Mouse (Mus musculus): Measurements from ENCODE around the gene 1110065P20Rik. TPM values are rescaled to one million over a fixed set of nuclear protein-coding genes. Genes with fewer than 3 reads are reported as not detected.

1110065P20Rik gene
- 10 to 100 TPM; 21.6 to 26.9 TPM for total RNA-seq (2023)

DNA sequence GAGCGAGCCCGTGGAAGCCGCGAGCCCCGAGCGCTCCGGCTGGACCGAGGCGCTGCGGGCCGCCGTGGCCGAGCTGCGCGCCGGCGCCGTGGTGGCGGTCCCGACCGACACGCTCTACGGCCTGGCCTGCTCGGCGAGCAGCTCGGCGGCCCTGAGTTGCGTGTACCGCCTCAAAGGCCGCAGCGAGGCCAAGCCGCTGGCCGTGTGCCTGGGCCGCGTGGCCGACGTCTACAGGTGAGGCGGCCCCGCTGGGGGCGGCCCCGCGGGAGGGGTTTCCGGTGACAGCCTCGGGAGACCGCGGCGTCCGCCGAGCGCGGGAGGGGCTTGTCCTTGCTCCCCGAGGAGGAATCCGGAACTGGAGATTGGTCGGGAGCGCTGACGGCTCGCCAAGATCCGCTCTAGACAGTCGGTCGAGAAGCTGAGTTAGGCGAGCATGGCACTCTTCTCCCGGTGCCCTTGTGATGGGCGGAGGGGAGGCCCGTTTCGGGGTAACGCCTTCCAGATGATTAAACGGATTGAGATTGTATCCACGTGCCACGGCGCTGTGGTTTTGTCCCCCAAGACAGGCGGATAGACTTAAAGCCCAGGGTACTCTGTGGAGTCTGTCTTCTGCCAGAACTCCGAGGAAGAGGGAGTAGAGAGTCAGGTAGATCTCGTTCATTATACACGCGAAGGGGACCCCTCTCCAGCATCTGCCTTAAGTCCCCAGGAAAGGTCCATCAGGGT lies at the start of gene 1110065P20Rik:
1110065P20Rik (minus strand) TSS at position 264 of the 726 bp plus-strand sequence.

GRCm38 (mm10) chr4:124880599-124880998 lies 29.6 kb upstream of the 1110065P20Rik start, which contains the start of gene Epha10:
Epha10 (plus strand) TSS chr4:124880899.

DNA sequence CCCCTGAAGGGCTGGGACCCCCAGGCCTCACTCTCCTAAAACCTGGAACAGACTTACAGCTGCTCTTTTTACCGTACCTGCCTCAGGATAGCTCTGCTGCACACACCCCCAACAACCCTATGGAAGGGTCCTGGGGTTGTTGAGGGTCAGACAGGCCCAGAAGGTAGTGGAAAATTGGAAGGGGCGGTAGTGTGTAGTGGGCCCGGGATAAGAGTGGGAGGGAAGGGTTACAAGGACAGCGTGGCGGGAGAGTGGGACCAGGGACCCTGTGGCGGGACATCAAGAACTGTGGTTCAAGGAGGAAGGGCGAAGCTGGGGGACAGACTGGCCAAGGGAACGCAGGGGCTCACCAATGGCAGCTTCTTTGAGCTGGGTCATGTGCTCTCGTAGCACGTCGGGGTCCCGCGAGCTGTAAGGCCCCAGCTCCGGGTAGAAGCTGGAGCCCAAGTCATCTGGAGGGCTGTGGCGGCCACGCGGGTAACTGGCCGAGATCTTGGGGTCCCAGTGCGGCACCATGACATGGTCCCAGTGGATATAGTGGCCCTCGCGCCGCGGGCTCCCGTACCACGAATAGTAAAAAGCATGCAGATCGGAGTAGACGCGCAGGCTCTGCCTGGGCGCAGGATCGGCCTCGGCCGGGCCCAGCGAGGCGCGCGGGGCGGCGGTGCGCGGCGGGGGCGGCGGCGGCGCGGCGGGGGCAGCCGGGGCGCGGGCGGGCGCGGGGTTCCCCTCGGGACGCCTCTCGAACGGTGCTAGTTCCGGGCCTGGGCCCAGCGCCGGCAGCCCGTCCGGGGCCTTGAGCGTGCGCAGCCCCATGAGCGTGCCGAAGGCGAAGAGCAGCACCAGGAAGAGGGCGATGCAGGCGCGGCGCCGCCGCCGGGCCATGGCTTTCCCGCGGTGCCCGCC lies 10.5 kb upstream of the 1110065P20Rik start, which contains the start of gene Maneal:
Maneal (minus strand) TSS at position 889 of the 906 bp plus-strand sequence.

GRCm38 (mm10) chr4:124850261-124850913 lies 609 bp downstream of the 1110065P20Rik start, which contains the start of gene Yrdc:
Yrdc (plus strand) TSS chr4:124850679.

GRCm38 (mm10) chr4:124801552-124802308 lies 49.3 kb downstream of the 1110065P20Rik start, which contains the start of gene Mtf1:
Mtf1 (plus strand) TSS chr4:124802104.

Other genes starting within 250 kb of the 1110065P20Rik start
- gene 3100002H09Rik, start 240.4 kb downstream of the 1110065P20Rik start, total RNA-seq (2023), result not detected
- gene Pou3f1, start 194.4 kb downstream of the 1110065P20Rik start, total RNA-seq (2023), result not detected
- gene Utp11, start 157.6 kb downstream of the 1110065P20Rik start, total RNA-seq (2023), result 10 to 100 TPM; 23.7 to 24.7 TPM
- 10 to 100 TPM; 21.2 to 22.7 TPM for gene Fhl3, start 150.5 kb downstream of the 1110065P20Rik start, total RNA-seq (2023)
- 10 to 100 TPM; 60.4 to 68.1 TPM for gene Sf3a3, start 136.4 kb downstream of the 1110065P20Rik start, total RNA-seq (2023)
- 100 to 1,000 TPM in 1 of 2 experiments, 10 to 100 TPM in 1; 80.5 to 104 TPM for gene Inpp5b, start 109.3 kb downstream of the 1110065P20Rik start, total RNA-seq (2023)
- 10 to 100 TPM; 33.5 to 40.3 TPM for gene Mtf1, start 49.1 kb downstream of the 1110065P20Rik start, total RNA-seq (2023)
- 100 to 1,000 TPM; 111 to 120 TPM for gene Yrdc, start 517 bp downstream of the 1110065P20Rik start, total RNA-seq (2023)
- 1 to 10 TPM; 4.8 to 5.1 TPM for gene Maneal, start 11.0 kb upstream of the 1110065P20Rik start, total RNA-seq (2023)
- not detected for gene Epha10, start 29.7 kb upstream of the 1110065P20Rik start, total RNA-seq (2023)
- gene 9930104L06Rik, start 85.9 kb upstream of the 1110065P20Rik start, total RNA-seq (2023), result 10 to 100 TPM; 21.1 to 21.9 TPM
- 1 to 10 TPM; 4.2 to 9.0 TPM for gene Cdca8, start 88.1 kb upstream of the 1110065P20Rik start, total RNA-seq (2023)
- gene Rspo1, start 135.2 kb upstream of the 1110065P20Rik start, total RNA-seq (2023), result not detected
- gene Gnl2, start 165.4 kb upstream of the 1110065P20Rik start, total RNA-seq (2023), result 10 to 100 TPM; 81.0 to 90.1 TPM
- gene Dnali1, start 214.5 kb upstream of the 1110065P20Rik start, total RNA-seq (2023), result not detected
- 10 to 100 TPM; 49.1 to 56.6 TPM for gene Snip1, start 215.5 kb upstream of the 1110065P20Rik start, total RNA-seq (2023)
- gene Meaf6, start 233.9 kb upstream of the 1110065P20Rik start, total RNA-seq (2023), result 10 to 100 TPM; 43.7 to 47.9 TPM